Mouse (Mus musculus): Measurements from ENCODE around the gene Slc25a33. TPM values are rescaled to one million over a fixed set of nuclear protein-coding genes. Genes with fewer than 3 reads are reported as not detected.
A peak's percentile ranks its signal among the peaks of the same experiment; 100 is the strongest.
"Not testable (repeated sequence)": the region's sequence is repeated elsewhere in the genome, so short reads cannot be mapped to it uniquely, and the experiment has no call there.

Slc25a33 gene
- total RNA-seq, 1 experiment from 2014 or later = 30.6 TPM

DNA sequence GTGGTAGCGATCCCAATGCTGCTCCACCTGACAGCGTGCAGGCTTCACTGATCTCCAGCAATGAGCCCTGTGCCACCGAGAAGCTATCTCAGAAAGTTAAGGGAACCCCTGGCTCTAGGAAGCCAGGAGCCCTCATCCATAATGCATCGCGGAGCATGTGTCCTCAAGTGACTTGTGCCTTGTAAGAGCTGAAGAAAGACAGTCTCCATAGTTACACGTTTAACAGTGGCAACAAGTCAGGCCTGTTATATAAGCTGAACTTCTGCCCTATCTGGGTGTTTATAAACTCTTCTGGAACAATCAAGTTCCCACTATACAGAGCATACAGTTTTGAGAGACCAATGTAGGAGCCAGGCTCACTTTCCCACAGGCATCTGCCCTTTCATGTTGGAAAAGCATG, 15.7 kb downstream of the Slc25a33 start:
- no peak for DNase-seq

DNA sequence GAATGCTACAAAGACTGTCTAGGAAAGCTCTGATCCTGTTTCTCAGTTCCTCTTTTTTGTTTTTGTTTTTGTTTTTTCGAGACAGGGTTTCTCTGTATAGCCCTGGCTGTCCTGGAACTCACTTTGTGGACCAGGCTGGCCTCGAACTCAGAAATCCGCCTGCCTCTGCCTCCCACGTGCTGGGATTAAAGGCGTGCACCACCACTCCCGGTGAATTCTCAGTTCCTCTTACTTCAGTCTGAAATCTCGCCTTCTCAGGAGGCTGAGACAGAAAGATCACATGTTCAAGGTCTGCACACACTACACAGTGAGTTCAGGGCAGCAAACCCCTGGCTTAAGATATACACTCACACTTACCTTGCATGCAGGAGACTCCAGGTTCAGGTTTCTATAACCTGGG, 17.5 kb downstream of the Slc25a33 start:
- DNase-seq = not testable (repeated sequence)

DNA sequence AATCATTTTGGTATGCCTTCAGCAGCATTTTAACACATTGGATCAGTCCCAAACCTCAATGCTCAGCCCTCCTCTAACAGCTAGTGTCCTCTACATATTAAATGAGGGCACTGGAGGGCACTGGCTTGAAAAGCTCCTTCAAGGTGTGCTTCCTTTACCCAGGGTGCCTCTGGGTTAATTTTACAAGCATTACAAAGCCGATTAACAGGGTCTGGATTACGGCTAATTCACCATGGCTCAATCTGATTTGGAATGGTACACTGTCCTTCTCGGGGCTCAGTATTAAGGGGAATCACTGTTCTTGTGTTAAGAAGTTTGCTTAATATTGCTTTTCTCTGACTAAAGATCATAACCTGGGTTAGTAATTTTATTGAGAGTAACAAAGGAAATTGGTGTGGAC, 21.2 kb downstream of the Slc25a33 start:
- no peak for DNase-seq

DNA sequence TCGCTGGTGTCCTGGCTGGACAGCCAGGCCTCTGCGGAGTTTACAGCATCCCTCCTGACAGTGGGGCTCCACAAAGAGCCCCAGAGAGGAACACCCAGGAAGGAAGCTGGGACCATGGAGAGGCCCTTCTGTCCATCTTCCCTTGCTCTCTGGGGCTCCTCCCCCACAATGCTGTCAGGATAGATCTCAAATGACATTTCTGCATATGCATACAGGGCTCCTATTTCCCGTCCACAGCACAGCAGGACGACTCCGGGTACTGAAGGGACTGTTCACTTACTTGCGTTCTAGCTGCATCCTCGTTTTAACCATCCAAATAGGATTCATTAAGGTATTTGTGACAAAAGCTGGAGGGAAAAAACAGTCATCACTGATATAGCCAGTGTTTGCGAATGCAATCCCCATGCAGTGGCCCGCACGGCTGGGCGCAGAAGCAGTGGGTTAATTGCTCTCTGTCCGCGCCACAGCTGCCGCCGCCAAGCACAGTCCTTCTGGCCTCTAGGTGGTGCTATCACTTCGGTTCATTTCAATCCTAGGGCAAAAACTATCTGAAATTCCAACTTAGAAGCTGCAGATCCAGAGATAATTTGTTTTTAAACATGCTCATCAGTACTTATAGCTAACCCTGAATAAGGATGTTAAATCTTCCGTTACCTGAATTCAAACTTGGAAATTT, 21.8 kb downstream of the Slc25a33 start:
- DNase-seq = peak; percentile 75

DNA sequence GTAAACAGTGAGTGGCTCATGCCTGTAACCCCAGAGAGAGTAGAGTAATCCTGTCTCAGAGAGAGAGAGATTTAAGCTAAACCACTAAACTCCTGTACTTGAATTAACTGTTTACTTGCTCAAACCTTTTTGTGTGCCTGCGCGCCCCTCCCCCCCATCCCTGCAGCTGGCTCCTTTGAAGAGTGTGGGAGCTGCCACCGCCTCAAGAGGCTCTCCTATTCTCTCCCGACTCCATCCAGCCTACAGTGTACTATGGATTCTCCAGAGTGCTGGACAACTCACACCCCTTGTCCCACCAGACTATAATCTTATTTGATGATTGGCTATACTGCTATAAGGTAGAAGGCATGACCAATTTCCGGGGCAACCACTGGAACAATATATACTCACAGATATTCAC, 23.4 kb downstream of the Slc25a33 start:
- no peak for DNase-seq

DNA sequence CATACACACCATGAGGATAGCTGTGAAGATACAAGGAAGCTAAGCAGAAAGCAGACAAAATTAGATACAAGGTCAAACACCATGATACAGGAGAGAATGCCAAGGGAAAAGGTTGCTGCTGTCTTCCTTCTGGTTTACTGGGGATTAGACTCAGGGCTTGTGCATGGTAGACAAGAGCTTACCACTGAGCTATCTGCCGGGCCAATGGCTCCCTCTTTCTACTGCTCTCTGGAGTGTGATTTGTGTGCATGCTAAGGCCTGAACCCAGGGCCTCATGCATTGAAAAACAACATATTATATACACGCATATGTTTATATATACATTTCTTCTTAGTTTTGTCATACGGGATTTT, 24.4 kb downstream of the Slc25a33 start:
- DNase-seq = not testable (repeated sequence)

DNA sequence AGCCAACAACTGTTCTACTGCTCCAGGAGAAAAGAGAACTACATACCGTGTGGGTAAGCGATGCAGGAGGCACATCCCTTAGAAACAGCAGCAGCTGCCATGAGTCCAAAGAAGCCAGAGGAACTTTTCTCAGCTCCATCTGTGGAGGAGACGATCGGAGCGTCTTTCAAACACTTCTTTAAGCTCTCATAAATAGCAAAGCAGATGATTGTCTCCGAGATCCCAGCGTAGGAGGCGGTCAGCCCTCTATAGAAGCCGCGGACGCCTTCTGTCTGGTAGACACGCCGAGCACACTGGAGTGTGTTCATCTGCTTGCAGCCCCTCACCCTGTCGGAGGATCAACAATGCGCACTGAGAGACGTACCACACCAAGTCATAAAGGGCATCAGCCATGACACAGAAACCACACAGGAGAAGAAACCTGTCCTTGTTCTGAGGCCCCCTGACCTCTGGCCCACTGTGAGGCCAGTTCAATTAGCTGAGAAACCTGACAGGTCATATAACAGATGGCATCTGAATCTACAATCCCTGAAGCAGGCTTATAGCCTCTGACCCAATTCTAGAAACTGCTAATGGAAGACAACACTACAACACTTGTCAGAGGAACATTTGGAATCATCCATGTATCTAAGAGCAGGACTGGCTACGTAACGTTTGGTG, 24.9 kb downstream of the Slc25a33 start:
- no peak for DNase-seq

DNA sequence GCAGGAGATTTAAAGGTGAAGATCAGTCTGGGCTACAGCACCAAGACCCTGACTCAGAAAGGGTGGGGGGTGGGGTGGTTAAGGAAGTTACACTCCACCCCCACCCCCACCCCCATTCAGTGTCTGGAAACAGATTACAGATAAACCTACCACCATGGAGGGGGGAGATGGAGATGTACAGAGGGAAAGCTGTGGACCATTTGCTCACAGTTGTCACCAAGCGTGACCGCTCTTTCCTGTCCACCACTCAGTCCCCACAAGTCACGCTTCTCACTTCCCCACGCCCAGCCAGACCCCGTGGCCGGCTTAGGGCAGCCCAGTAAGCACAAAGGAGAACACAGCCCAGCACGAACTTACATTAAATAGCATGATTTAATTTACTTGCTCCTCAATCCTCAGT, 30.0 kb downstream of the Slc25a33 start:
- no peak for DNase-seq

DNA sequence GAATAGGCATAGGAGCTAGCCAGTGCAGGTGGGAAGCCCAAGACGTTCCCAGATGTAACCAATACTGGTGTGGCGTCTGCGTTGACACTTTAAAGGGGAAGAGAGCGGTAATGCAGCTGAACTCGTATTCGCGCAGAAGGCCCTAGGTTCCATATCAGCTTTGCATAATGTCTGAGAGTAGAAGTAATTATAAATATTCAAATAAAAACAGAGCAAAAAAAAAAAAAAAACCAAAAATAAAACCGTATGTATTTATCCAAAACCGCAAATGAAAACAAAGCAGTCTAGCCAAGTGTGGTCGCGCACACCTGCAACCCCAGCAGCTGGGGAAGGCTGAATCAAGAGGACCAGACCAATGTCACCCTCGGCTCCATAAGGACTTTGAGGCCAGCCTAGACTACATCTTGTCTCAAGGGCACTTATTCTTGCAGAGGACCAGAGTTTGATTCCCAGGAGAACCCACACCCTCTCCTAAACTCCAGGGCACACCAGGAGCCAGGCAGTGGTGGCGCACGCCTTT, 32.0 kb downstream of the Slc25a33 start:
- no peak for DNase-seq

DNA sequence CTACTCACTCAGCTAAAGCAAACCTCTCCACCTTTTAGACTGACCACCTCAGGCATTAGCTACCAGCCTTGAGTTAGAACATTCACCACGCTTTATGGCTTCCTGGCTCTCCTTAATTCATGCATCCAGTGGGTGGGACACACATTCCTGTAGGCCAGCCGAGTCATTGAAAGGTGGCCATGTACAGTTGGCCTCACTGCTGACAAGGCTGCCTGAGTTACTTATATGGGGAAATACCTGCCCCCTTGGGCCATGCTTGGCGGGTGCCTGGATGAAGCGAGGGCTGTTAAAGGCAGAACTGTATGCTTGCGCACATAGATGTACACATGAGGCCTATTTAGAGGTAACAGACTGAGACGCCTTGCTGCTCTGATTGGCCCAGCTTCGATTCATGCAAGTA, 33.8 kb downstream of the Slc25a33 start:
- no peak for DNase-seq

DNA sequence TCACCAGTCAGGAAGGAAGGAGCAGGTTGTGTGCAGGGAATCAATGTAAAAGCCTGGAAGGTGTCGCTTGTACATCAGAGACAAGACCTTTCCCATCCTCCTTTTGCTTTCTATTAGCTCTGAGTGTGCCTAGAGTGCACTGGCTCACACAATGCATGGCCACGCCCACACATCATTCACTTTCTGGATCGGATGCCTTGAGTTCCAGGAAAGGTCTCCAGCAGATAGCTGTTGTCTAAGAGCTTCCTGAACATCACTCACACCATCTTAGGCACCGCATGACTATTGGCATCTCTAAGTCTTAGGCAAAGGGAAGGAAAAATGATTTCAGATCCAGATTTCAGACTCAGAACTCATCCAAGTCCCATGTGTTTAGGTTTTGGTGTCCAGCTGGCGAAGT, 34.6 kb downstream of the Slc25a33 start:
- no peak for DNase-seq

DNA sequence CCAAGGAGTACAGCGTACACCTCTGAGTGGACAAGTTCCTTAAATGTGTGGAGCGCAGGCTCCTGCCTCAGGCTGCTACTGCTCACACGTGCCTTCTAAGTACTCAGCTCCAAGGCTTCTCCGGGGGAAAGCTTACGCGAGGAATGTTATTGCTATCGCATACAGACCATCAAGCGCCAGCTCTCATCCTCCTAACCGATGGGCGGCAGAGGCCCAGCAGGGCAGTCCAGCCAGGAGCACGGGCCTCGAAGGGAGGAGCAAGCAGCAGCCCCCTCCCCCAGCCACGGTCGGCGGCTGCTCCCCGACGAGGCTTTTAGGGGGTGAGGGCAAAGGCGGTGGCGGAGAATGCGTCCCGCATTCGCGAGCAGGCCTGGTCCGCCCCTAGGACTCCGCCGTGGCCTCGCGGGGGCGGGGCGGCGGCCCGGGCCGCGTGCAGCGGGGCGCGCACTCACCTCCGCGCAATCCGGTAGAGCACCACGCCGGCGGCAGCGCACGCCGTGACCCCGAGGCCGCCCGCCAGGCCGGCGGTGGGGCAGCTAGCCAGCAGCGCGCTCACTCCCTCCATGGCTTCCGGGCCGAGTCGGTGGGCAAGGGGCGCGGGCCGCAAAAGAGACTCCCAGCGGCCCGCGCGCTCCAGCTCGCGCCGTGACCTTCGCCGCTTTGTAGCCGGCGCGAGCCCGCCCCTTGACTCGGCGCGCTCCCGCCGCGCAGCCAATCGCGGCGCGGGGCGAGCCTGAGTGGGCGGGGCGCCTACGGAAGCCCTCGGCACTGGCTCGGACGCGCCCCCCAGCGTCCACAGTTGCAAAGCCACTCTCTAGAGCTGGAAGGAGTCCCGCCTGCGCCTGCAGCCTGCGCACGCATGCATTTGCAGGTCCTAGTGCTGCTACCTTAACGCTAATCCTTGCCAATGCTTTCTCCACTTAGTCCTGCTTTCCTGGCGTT, 36.4 kb downstream of the Slc25a33 start, which contains the start of gene Tmem201:
Gene Tmem201 (minus strand): TSS at position 662 of the 942 bp plus-strand sequence.
- peak; percentile 97 for DNase-seq

DNA sequence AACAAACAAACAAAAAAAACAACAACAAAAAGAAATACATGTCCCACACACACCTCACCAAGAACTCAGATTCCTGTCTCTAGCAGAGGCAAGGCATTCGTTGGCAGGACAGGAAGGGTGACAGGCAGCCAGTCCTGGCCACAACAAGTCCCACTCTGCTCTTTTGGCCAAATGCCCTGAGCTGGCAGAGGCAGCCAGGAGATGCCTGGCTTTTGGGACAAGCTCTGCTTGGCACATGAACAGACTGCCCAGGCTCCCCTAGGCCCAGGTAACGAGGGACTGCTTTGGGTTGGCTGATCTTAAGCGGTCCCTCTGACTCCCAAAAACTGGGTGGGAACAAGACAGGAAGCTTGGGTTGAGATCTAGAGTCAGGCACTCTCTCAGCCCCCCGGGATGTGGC, 37.5 kb downstream of the Slc25a33 start:
- DNase-seq = peak; percentile 88

DNA sequence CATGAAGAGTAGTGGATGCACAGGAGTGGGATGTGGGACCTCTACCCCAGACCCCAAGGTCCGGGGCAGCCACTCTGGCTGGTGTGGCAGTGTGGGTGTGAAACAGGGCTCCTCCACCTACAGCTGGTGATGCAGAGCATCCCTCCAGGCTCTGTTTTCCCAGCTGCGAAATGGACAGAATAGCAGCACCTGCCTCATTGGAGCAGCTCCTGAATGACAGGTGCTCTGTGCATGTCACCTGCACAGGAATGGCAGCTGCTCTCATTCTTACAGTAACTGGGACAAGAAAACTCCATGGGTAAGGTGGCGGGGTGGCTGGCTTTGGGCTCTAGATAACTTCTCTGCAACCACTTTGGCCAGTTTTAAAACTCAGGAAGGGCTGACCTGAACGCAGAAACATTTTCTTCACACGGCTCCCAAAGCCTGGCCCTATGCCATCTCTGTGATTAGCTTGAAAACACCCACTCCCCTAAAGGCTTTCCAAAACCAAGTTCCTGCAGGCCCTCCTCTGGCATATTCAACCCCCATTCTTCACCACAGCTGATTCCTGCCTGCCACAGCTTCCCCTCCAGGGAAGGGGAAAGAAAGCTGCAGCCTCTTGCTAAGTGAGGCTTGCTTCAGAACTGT, 38.3 kb downstream of the Slc25a33 start:
- DNase-seq = no peak

DNA sequence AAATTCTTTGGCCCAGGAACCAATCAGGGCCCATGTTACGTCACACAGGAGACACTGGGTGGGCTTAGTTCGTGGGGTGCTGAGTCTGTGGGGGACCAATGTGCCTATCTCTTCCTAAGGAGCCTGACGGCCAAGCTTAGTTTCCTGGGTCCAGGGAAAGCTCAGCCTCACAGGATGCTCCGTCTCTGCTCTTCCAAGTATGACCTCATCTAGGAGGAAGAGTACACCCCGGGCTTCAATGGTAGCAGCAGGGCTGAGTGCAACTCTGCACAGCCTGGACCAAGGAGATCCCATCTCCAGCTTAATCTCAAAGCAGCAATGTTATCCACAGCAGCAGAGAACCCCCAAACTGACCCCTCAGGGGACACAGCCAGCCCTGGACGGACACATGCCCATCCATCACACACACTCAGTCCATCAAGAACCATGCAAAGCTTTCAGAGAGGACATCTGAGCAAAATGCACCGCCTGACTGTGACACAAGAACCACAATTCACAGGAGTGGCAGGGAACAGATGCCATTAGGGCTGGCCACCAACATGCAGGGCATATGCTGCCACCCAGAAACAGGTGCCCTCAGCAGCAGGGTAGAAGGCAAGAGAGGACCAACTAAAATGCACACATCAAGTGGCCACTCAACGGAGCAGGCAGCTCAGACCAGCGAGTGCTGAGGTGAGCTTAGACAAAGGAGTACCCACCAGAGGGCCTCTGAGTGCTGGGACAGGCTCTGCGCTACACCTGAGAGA, 39.2 kb downstream of the Slc25a33 start:
- DNase-seq = no peak

DNA sequence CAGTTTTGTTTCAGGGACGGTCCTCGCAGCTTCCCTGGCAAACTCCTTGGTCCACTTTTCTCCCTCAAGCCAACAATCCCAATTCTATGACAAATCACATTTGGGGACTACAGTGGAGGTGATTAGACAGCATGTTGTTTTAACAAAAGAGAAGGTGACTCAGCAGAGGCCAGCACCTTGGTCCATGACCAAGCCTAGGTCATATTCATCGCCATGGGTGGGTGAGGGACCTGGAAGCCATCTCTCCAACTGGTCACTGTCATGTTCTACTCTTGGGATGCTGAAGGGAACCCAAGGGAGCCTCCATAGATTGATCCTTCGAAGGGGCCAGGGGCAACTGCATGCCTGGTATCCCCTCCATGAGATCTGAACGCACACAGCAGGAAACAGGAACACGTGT, 39.8 kb downstream of the Slc25a33 start:
- no peak for DNase-seq

DNA sequence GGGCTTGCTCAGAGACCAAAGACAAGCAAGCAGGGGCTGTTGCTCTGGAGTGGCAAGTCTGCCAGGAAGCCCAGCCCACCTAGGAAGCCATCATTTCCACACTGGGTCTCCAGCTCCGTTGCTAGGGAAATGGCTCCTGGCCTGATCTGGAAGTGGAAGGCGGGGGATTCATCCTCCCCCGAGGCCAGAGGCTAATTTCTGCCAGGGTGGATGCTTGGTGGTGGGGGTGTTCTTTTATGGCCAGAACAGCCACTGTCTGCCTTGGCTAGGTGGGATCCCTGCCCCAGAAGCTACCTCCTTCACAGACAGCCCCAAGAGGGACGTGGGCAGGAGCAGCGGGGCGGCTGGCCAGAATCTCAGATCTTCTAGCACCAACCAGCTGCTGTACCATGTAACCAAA, 40.3 kb downstream of the Slc25a33 start:
- no peak for DNase-seq

DNA sequence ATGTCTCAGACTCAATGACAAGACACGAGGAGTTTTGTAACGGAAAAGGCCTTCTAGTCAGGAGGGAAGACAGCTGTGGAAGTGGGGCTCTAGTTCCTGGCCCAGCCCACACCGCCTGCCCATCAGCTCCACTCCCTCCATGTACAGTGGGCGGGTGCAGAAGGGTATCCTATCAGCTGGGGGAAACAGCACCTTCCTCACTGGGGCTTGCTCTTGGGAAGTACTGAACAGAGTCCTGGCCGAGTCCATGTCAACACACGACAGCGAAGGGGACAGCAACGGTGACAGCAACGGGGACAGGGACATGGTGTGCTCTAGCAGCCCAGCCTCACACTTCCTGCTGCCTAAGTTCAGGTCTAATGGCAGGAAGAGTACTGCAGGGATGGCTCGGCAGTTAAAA, 41.3 kb downstream of the Slc25a33 start:
- peak; percentile 50 for DNase-seq

DNA sequence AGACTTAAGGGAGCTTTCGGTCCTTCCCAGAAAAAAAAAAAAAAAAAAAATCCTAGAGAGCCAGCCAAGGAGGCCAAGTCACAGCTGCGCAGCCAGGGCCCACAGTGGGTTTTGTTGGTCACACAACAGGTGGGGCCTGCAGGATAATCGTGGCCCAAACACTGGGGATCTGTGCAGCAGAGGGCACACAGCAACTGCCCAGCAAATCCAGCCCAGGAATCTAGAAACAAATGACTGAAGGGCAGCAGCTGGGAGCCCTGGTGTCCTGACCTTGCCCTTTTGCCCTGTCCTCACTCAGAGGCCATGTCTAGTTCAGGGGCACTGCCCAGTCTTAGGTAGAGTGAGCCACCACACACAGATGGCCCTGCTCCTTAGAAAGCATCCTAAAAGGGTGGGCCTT, 41.8 kb downstream of the Slc25a33 start:
- DNase-seq = no peak

DNA sequence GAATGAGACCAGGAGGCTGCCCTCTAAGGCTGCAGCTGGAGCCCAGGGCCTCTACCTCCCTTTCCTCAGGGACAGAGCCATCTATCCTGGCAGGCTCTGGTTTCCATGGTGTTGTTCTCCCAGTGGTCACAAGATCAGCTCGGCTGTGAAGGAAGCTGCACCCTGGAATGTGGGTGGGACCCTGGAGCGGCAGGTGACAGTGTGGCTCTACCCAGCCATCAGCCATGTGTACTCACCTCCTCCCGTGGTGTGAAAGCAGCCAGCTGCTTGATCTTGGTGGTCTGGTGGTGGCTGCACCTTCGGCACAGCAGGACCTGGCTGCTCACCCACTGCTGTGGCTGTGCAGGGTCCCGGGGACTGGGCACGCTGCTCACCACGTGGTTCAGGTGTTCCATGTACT, 43.2 kb downstream of the Slc25a33 start:
- no peak for DNase-seq

DNA sequence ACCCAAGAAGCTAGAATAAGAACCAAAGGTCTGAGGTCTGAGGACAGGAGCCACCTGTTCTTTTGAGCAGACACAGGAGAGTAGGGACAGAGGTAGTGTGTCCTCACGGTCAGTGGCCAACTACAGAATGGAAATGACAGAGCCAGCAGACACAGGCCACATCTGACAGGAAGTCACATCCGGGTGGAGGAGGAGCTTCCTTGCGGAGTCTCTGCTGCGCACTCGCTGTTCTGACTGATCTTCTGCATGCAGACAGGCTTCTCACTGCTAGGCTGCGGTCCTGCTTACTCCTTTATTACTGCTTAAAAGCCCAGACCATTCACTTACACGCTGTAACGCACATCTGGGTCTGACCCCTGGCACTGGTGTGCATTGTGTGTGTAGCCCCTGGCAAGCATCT, 45.3 kb downstream of the Slc25a33 start:
- no peak for DNase-seq

DNA sequence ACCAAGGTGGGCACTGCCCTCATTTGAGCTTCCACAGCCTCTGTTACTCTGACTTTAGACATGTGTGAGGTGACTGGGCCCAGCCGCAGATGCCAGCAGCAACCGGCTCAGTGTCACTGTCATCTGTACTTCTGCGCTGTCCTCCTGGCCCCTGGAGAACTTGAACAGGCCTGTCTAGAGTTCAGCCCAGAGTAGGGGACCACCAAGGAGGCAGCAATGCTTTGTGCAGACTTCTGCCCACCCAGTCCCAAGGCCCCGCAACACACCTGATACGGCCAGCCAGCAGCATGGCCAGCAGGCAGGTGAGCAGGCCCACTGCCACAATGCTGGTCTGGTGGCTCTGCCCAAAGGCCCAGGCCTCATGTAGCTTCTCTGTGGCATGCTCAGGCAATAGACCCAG, 46.4 kb downstream of the Slc25a33 start:
- DNase-seq = no peak

All from adrenal gland, postnatal 14 days (tissue).